Comparison of ENCODE assay signal across 8 mouse cellular contexts in the genomic region with DNA sequence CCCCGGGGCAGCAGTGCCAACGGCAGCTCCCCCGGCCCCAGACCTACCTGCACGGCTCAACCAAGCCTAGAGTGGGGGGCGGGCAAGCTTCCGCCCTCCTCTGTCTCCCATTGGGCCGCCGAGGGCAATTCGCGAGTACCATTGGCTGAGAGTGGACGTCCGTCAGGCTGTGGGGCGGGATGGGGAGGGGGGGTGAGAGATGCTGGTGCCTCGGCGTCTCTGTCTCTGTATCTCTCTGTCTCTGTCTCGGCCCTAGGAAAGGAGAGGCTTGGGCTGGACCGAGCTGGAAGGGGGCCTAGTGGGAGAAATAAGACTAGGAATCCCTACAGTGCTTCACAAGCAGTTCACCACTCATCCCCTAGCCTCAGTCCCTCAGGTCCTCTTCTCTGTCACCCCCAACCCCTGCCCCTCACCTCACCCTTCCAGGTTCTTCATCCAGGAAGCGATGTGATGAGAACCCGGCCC. TPM values are rescaled to one million over a fixed set of nuclear protein-coding genes. Genes with fewer than 3 reads are reported as not detected.
DNase-seq lines count a peak whose midpoint lies in the region; ATAC-seq and TF ChIP-seq lines count a peak whose summit lies in the region.

No protein-coding gene starts in this region.

- TF ChIP-seq CTCF in bone marrow macrophage, adult 2 months (IDR thresholded peaks at IDR 0.05; ENCODE audit: low read depth, low read length): no peak
- no peak for TF ChIP-seq CTCF in embryonic fibroblast, embryonic 13.5 days (IDR thresholded peaks at IDR 0.05; ENCODE audit: borderline replicate concordance, insufficient read depth, low read length)

- WGBS in kidney, embryonic 14.5 days: under 1% methylated on average over 18 of the region's 19 CpGs
- WGBS in limb, embryonic 15.5 days: 1% methylated on average over 19 of the region's 19 CpGs

- peak overlapping the region; percentile 67 for H3K4me2 ChIP-seq in kidney, embryonic 14.5 days (replicated peaks; ENCODE audit: low read depth, low read length)
- peak overlapping the region; percentile 74 for H3K4me2 ChIP-seq in limb, embryonic 15.5 days

- peak overlapping the region; percentile 97 for H3K9ac ChIP-seq in kidney, embryonic 14.5 days (ENCODE audit: low read depth, low read length)
- peak overlapping the region; percentile 95 for H3K9ac ChIP-seq in limb, embryonic 15.5 days

- no peak for TF ChIP-seq POLR2A in bone marrow macrophage, adult 2 months (IDR thresholded peaks at IDR 0.05; ENCODE audit: borderline replicate concordance, low read depth, low read length)
- peak; percentile 65 for TF ChIP-seq POLR2A in embryonic fibroblast, embryonic 13.5 days (IDR thresholded peaks at IDR 0.05; ENCODE audit: low read depth, low read length)

- peak; percentile 100 for ATAC-seq in kidney, embryonic 14.5 days (ENCODE audit: low FRiP score, low TSS enrichment)
- peak; percentile 99 for ATAC-seq in limb, embryonic 15.5 days (ENCODE audit: insufficient number of reproducible peaks, low FRiP score, low TSS enrichment, low read depth)

- peaks cover 6% of the 10 kb centered on the region for H3K4me1 ChIP-seq in bone marrow macrophage, adult 2 months (ENCODE audit: control insufficient read depth, insufficient read depth, low read length)
- peaks cover 5% of the 10 kb centered on the region for H3K4me1 ChIP-seq in embryonic fibroblast, embryonic 13.5 days (ENCODE audit: control insufficient read depth, insufficient read depth, low read length)
- H3K4me1 ChIP-seq in kidney, embryonic 14.5 days (ENCODE audit: control insufficient read depth, insufficient read depth, low read length): no peaks in the 10 kb centered on the region
- peaks cover 7% of the 10 kb centered on the region; the same call in 1 of the 2 replicates for H3K4me1 ChIP-seq in limb, embryonic 15.5 days

- no peak overlapping the region for H3K27ac ChIP-seq in bone marrow macrophage, adult 2 months (ENCODE audit: insufficient read depth, low read depth, low read length)
- H3K27ac ChIP-seq in embryonic fibroblast, embryonic 13.5 days (ENCODE audit: insufficient read depth, low read length): no peak overlapping the region
- H3K27ac ChIP-seq in kidney, embryonic 14.5 days (ENCODE audit: low read depth, low read length): peak overlapping the region; percentile 47; the same call in 1 of the 2 replicates
- peak overlapping the region; percentile 75 for H3K27ac ChIP-seq in limb, embryonic 15.5 days

- peaks cover 5% of the 10 kb centered on the region; the same call in 1 of the 2 replicates for H3K36me3 ChIP-seq in kidney, embryonic 14.5 days (ENCODE audit: control insufficient read depth, insufficient read depth, low read length)
- no peaks in the 10 kb centered on the region; the same call in 1 of the 2 replicates for H3K36me3 ChIP-seq in limb, embryonic 15.5 days

- no peaks in the 10 kb centered on the region for H3K27me3 ChIP-seq in kidney, embryonic 14.5 days (ENCODE audit: control insufficient read depth, insufficient read depth, low read length)
- H3K27me3 ChIP-seq in limb, embryonic 15.5 days: no peaks in the 10 kb centered on the region

- DNase-seq in A20 (ENCODE audit: low read depth, low spot score): peak; percentile 98
- DNase-seq in heart, adult 9 months (ENCODE audit: low spot score in 2 of 2): peak; percentile 90 to 94
- peak; percentile 29 to 65 for DNase-seq in monocyte, adult 2 months (ENCODE audit: low read depth in 1 of 2, low spot score in 2 of 2)
- peak; percentile 90 to 92 for DNase-seq in spleen, postnatal 36 days (ENCODE audit: low spot score in 2 of 2)

- H3K4me3 ChIP-seq in bone marrow macrophage, adult 2 months (ENCODE audit: insufficient read depth, low read length): peak overlapping the region; percentile 78
- H3K4me3 ChIP-seq in embryonic fibroblast, embryonic 13.5 days (ENCODE audit: insufficient read depth, low read length): peak overlapping the region; percentile 95
- peak overlapping the region; percentile 97 for H3K4me3 ChIP-seq in kidney, embryonic 14.5 days (ENCODE audit: low read length)
- peak overlapping the region; percentile 95 for H3K4me3 ChIP-seq in limb, embryonic 15.5 days

- H3K9me3 ChIP-seq in kidney, embryonic 14.5 days (ENCODE audit: control insufficient read depth, low read length): no peaks in the 10 kb centered on the region
- H3K9me3 ChIP-seq in limb, embryonic 15.5 days: no peaks in the 10 kb centered on the region

RNA-seq across cellular contexts. Expression of a gene that starts 0.7 kb away (rescaled TPM):
- 37.4 and 37.9 TPM in 2 replicates for polyA plus RNA-seq in bone marrow macrophage, adult 2 months (2012; ENCODE audit: insufficient read depth, insufficient read length, missing spikeins)
- 55.3 and 66.2 TPM in 2 replicates for polyA plus RNA-seq in embryonic fibroblast, embryonic 13.5 days (2011; ENCODE audit: insufficient read length, low read depth, missing spikeins)
- 20.3 and 29.9 TPM in 2 replicates for polyA plus RNA-seq in kidney, embryonic 14.5 days (2014; fragmentation: Nextera tagmentation; extraction: Ambion mirVana)
- polyA plus RNA-seq in limb, embryonic 15.5 days (2015; fragmentation: Nextera tagmentation; extraction: Ambion mirVana): 20.6 and 22.1 TPM in 2 replicates

Comparison
In these comparisons a context has a peak if more than half of its experiments do, and no peak if none do; other contexts are left out.
1. DNase-seq: peak in every context shown above with its lines; median percentile 98 in A20; 92 in heart, adult 9 months; 91 in spleen, postnatal 36 days; 47 in monocyte, adult 2 months.
2. H3K27ac ChIP-seq: peak in kidney, embryonic 14.5 days (single experiment) and limb, embryonic 15.5 days (single experiment); none in bone marrow macrophage, adult 2 months (single experiment) and embryonic fibroblast, embryonic 13.5 days (single experiment).
3. Peak in every context shown above with its lines, with median percentiles within 50 percentile points of each other: H3K4me3 ChIP-seq.